Mouse (Mus musculus): Measurements from ENCODE around the gene Ldah. TPM values are rescaled to one million over a fixed set of nuclear protein-coding genes. Genes with fewer than 3 reads are reported as not detected.
"Not testable (repeated sequence)": the region's sequence is repeated elsewhere in the genome, so short reads cannot be mapped to it uniquely, and the experiment has no call there.

Ldah gene
- total RNA-seq (2022), result 10 to 100 TPM; 38.3 to 49.0 (median 42.7) TPM

- peak; percentile 83 to 89 for DNase-seq (ENCODE audit: low spot score in 2 of 2)
These were observed at the start of gene Ldah for GRCm38 (mm10) chr12:8207978-8208403. TSS of gene Ldah (plus strand) at chr12:8208107.

GRCm38 (mm10) chr12:8167743-8168142 lies 40.2 kb upstream of the Ldah start:
- no peak for DNase-seq (ENCODE audit: low spot score in 2 of 2)

- DNase-seq (ENCODE audit: low spot score in 2 of 2), result no peak
These were observed 27.0 kb upstream of the Ldah start for GRCm38 (mm10) chr12:8180921-8181320.

- DNase-seq (ENCODE audit: low spot score in 2 of 2), result no peak
These were observed 26.2 kb upstream of the Ldah start for GRCm38 (mm10) chr12:8181744-8182143.

- no peak for DNase-seq (ENCODE audit: low spot score in 2 of 2)
These were observed 23.4 kb upstream of the Ldah start for GRCm38 (mm10) chr12:8184518-8184917.

- DNase-seq (ENCODE audit: low spot score in 2 of 2), result no peak
These were observed 19.7 kb upstream of the Ldah start for GRCm38 (mm10) chr12:8188161-8188560.

- not testable (repeated sequence) for DNase-seq (ENCODE audit: low spot score in 2 of 2)
These were observed 18.9 kb upstream of the Ldah start for GRCm38 (mm10) chr12:8188796-8189535.

GRCm38 (mm10) chr12:8189722-8190121 lies 18.2 kb upstream of the Ldah start:
- DNase-seq (ENCODE audit: low spot score in 2 of 2), result no peak

GRCm38 (mm10) chr12:8205721-8206120 lies 2.2 kb upstream of the Ldah start:
- no peak for DNase-seq (ENCODE audit: low spot score in 2 of 2)

- DNase-seq (ENCODE audit: low spot score in 2 of 2), result no peak
These were observed 329 bp upstream of the Ldah start for GRCm38 (mm10) chr12:8207578-8207977.

GRCm38 (mm10) chr12:8216392-8217280 lies 8.7 kb downstream of the Ldah start:
- DNase-seq (ENCODE audit: low spot score in 2 of 2), result no peak

GRCm38 (mm10) chr12:8223036-8223435 lies 15.1 kb downstream of the Ldah start:
- DNase-seq (ENCODE audit: low spot score in 2 of 2), result no peak

GRCm38 (mm10) chr12:8231101-8231500 lies 23.2 kb downstream of the Ldah start:
- no peak for DNase-seq (ENCODE audit: low spot score in 2 of 2)

- DNase-seq (ENCODE audit: low spot score in 2 of 2), result peak in 1 of 2 experiments; percentile 16
These were observed 24.8 kb downstream of the Ldah start for GRCm38 (mm10) chr12:8232679-8233078.

GRCm38 (mm10) chr12:8242181-8242580 lies 34.3 kb downstream of the Ldah start:
- DNase-seq (ENCODE audit: low spot score in 2 of 2), result no peak

- DNase-seq (ENCODE audit: low spot score in 2 of 2), result no peak
These were observed 36.8 kb downstream of the Ldah start for GRCm38 (mm10) chr12:8244746-8245145.

GRCm38 (mm10) chr12:8260297-8260696 lies 52.4 kb downstream of the Ldah start:
- DNase-seq (ENCODE audit: low spot score in 2 of 2), result no peak

- DNase-seq (ENCODE audit: low spot score in 2 of 2), result no peak
These were observed 58.4 kb downstream of the Ldah start for GRCm38 (mm10) chr12:8266311-8266710.

GRCm38 (mm10) chr12:8269627-8270026 lies 61.7 kb downstream of the Ldah start:
- no peak for DNase-seq (ENCODE audit: low spot score in 2 of 2)

- DNase-seq (ENCODE audit: low spot score in 2 of 2), result no peak
These were observed 63.5 kb downstream of the Ldah start for GRCm38 (mm10) chr12:8271405-8271804.

GRCm38 (mm10) chr12:8273471-8274171 lies 65.7 kb downstream of the Ldah start:
- DNase-seq (ENCODE audit: low spot score in 2 of 2), result no peak

- DNase-seq (ENCODE audit: low spot score in 2 of 2), result no peak
These were observed 67.5 kb downstream of the Ldah start for GRCm38 (mm10) chr12:8275424-8275823.

Data from layer of hippocampus, adult 8-10 months (tissue).